Mouse (Mus musculus): ENCODE results near the gene Rnf217.

Rnf217 gene

DNA sequence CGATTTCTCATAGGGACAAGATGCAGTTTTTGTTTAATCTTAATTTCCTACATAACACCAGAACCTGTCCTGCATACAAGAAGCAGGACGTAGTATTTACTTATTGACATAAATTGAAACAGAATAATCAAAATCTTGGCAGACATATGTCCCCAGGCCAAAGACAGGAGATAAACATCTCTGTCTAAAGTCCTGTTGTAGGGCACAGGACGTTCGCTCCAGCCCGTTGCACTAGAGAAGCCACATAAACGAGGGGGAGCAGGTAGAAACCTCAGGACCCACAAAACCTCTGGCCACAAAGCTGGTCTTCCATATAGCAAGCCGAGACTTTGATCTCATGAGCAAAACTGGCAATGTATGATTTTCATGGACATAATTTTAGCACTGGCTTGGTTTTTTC, 57.1 kb downstream of the Rnf217 start:
- no peak for DNase-seq

DNA sequence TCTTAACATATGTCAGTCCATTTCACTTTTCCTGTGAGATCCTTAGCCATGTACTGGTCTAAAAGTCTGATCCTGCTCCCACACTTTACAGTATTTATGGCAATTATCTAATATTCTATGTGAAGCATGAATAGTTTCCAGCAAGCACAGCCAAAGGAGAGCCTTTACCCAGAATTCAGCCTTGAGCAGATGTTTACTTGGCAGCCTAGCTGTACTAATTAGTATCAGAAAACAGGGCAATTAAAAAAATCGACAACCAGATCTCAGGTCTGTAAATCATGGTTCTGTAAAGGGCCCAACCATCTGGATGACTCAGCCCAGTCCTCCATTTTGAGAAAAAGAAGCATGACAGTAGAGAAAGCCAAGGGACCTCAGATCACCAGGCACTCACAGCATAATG, 57.6 kb downstream of the Rnf217 start:
- DNase-seq = no peak

DNA sequence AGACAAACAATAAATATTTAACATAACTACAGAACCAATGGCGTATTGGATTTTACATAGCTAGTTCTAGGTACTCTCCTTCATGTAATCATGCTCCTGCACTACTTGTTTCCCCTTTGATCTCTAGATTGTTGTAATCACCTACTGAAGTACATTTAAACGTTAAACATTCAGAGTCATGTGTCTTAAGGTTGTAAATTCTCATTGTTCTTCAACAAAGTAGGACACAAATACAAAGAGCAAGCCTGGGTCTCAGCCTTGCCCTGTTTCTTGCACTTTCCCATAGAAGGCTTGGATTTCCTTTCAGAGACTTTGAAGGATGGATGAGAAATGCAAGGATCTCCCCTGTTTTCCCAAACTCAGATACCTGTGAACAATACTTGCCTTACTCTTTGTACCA, 61.8 kb downstream of the Rnf217 start:
- no peak for DNase-seq

DNA sequence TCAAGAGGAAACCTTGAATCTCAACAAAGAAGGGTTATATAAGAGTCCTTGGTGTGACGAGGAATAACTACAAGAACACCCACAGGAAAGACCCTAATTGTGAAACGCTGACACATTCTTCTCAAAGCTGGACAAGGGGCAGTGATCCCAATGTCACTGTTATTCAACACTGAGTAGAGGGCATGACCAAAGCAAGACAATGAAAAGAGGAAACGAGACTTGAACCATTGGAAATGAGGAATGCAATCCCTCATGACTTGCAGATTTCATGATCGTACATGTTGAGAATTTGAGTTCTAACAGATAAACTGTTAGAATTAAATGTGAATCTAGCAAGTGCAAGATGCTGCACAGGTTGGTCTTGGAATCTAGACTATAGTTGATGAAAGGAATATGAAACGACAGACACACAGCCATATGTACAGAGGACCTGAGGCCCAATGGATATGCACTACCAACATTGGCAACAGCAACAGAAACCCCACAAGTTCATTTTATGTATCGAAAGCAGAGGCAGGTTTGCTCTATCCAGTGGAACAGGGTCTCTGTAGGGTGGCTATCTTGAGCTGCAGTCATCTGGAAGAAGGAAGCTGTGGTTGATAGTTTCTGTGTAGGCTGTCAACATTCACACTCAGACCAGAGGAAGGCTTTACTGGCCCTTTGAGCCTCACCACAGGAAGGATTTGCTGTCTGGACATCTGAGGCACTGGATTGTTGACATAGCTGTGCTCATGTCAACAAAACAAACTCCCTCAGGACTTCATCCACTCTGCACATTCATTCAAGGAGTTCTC, 64.6 kb downstream of the Rnf217 start:
- DNase-seq = no peak

DNA sequence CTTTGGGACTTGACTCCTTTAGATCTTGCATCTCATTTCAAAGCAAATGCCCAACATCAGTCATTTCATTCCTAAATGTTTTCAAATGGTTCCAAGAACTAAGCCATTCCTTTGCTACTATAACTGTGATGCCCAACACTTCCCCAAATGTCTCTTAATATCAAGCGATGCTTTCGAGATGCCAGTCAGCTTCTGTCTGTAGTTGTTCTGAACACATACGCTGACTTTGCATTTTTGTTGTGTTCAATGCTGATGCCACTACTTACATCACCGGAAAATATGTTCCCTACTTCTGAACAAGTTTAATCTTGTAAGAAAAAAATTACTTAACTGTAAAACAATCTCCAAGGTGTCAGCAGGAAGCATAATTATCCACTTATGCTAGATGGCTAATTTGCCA, 68.5 kb downstream of the Rnf217 start:
- no peak for DNase-seq

DNA sequence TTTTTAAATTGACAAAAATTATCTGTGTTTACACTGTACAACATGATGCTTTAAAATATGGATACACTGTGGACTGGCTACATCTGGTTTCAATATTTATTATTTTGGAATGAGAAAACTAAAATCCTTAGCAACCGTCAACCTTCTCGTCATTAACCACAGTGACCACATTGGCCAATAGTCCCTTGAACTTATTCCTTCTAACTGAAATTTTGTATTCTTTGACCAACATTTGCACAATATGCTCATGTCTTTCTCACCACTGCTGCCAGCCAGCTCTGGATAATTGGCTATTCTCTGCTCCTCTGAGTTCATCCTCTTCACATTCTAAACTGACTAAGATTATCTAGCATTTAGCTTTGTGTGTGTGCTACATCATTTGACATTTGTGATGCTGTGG, 69.6 kb downstream of the Rnf217 start:
- no peak for DNase-seq

DNA sequence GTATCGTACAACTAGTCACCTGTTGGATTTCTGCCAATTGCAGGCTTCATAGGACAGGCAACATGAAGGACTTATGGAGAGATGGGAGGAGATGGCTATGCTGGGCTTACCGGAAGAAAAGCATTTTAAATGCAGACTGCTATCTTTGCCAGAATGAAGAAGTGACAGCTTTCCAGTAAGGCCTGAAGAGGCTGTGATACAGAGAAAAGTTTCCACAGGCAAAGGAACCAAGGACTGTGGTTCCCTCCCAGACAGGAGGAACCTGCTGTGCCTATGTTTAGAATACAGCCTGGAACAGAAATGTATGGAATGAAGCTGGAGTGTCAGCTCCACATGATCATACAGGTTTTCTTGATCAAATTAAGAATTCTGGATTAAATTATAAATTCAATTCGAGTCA, 70.3 kb downstream of the Rnf217 start:
- DNase-seq = no peak

DNA sequence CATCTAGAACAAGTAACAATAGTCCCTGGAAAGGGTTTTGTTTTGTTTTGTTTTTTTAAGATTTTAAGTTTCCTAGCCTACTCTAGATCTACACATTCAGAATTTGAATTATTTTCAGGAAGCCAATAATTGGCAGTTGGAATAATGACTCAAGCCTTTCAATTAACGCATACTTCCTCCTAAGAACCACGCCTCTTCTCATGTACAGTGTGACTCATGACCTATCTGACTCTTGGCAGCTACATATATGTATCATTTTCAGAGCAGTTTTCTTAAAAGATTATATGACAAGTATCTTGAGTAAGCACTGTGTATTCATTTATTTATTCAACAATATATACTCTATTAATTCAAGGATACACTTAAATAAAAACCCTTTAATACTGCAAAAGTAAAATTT, 70.7 kb downstream of the Rnf217 start:
- no peak for DNase-seq

DNA sequence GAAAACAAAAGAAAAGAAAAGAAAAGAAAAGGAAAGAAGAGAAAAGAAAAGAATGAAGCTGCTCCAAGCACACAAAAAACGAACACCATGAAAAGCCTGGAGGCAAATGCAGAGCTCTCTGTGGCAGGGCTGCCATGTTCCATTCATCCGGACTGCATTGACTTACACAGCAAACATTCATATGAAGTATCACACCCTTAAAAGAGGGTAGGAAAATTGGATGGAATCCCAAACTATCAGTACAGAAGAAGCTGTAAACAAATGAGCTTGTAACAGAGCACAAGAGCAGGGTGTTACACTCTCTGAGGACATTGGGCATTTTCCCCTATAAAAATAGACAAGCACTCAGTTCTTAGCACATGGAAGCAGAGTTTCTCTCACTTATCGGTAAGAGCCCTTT, 71.8 kb downstream of the Rnf217 start:
- no peak for DNase-seq

DNA sequence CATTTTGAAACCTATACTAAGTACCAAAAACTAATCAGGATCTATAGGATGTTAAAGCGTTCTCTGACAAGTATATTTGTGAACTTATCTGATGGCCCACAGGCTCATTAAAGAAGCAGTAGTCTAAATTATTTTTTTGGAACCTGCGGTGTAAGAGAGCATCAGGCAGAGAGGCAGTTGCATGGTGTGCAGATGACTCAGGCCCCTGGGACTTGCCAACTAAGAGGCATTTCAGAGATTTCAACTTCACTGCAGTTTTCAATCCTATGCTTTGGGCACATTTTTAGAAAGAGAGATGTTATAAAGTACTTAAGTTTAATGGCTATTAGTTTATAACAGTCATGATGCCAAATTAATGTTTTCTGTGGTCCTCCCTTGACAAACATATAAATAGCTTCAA, 73.9 kb downstream of the Rnf217 start:
- DNase-seq = no peak

DNA sequence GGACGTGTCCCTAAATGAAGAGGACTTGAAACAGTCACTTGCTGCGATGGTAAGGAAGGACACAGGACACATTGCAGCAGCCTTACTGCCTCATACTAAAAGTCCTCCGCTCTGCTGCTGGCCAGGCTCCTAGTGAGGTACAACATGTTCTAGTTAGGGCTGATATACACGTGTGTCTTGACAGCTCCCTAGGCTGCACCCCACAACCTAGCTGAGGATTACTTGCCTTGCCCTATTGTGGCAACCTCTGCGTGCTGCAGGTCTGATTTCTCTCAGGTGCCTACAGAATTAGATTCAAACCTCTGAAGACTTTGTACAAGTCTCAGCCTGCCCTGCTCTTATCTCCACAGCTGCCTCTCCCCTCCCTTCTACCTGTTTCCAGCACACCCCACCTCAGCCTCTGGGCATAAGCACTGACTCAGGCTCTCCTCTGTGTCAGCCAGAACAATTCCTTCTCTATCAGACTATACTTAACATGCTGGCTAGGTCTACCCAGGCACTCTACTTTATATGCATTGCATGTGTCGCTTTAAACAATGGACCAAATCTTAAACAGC, 75.6 kb downstream of the Rnf217 start:
- no peak for DNase-seq

DNA sequence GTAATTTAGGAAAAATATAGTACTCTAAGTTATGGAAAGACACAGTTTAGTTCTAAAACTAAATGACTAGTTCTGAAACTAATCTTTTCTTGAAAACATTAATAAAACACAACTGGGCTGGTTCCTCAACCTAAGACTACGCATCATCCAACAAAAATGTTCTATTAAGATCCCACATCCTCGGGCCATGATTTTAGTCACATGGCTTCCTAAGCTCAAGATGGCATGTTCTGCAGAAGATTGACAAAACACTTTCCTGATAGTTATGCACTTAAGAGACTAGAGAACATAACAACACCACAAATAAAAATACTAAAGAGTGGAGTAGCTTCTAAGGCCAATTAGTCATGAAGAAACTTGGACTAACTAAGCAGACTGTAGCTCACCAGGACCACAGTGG, 76.2 kb downstream of the Rnf217 start:
- no peak for DNase-seq

DNA sequence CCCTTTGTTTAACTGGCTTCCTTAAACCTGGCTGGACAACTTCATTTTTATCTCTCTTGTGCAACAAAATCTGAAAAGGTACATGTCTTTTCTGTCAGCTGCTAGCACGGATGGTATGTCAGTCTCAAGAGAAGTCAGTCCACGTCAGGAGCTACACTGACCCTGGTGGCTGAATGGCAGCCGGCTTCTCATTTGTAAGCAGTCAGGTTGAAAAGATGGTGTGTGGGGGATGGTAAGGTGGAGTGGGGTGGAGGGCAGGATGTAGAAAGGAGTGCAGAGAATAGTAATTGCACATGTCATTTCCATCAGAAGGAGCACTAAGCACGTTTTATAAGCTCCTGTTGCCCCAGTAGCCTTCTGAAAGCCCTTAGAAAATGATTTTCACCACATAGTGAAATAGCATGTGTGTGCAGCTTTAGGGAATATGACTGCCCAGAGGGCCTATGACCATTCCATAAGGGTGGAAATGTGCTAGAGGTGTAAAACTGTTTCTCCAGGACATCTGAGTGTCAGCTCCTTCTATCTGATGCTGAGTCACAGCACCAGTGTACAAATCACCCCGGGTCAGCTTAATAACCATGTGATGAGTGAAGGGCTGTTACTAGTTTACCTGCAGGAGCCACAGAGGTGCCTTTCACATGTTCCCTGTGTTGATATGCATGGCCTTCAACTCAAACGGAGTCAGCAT, 80.5 kb downstream of the Rnf217 start:
- DNase-seq = no peak

DNA sequence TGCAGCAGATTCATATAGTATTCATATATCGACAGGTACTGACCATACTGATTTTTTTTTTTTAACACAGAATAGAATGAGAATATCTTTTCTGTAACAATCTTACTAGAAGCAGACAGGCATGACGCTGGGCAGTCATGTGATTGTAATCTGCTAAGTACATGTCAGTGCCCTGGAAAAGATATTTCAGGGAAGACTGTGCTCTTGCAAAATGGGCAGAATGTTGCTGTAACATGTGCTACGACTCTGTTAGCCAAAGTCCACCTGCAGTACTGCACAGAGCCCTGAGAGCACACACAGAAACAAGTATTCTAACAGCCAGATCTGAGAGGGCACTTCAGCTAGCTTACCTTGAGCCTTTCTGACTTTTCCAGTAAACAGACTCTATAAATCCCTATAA, 83.3 kb downstream of the Rnf217 start:
- DNase-seq = no peak

DNA sequence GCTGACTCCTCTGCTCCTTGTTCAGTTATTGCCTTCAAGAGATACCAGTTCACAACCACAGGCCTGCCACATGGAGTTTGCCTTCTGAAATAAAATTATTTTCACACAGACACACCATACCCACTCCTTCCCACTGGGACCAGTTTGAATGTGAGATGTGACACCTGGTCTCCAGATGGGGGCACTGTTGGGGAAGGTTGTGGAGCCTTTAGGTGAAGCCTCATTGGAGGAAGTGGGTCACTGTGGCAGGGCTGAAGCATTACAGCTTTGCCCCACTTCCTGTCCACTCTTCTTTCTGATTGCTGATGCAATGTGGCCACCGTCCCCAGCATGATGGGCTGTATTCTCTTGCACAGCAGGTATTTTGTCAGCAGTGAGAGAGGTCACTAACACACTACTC, 89.6 kb downstream of the Rnf217 start:
- no peak for DNase-seq

DNA sequence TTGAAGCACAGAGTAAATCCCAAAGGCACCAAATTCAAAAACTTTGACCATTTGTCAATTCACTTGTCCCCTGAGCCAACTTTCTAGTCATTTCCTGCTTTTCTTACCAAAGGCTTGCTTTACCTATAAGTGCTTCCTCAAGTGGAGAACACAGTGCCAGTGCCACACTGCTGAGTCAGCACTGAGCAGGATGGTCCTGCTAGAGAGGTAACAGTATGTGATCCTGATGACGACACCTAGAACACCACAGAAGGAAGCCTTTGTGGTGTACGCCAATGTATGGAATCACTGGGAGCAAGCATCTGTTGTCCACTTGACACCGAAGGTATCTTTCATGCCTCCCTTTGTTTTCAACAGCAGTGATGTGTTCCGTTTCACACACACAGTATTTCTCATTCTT, 90.8 kb downstream of the Rnf217 start:
- DNase-seq = no peak

DNA sequence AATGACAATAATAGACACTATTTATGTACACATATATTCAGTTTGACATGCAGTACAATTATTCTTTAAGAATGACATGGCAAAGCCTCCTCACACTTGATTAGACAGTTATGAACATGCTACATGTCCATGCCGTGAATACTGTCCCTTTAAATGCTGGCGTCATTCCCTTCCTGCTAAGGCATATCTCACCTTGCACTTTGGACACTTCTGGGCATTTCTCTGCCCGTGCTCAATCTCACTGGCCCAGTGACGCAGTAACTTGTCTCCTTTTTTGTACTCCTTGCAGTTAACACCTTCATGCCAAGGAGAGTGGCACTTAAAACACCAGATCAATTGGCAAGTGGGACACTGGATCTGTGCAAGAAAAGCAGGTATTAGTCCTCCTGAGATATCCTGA, 91.8 kb downstream of the Rnf217 start:
- DNase-seq = no peak

DNA sequence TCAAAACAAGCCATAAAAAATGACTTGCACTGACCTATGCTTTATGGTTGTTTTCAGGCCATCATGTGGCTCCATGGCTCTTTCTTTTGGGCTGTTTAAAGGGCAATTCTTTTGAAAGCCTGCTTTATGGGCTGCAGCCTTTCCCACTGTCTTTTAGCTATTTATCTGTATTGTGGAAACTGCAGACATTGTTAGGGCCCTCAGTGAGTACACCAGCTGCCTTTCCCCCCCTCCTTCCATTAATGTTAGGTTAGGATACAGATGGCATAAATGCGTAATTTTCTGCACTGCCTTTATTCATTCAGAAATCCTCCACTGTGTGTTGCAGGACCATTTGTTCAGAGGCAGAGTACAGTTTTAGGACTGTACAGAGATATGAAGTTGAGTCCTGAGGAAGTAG, 93.1 kb downstream of the Rnf217 start:
- no peak for DNase-seq

DNA sequence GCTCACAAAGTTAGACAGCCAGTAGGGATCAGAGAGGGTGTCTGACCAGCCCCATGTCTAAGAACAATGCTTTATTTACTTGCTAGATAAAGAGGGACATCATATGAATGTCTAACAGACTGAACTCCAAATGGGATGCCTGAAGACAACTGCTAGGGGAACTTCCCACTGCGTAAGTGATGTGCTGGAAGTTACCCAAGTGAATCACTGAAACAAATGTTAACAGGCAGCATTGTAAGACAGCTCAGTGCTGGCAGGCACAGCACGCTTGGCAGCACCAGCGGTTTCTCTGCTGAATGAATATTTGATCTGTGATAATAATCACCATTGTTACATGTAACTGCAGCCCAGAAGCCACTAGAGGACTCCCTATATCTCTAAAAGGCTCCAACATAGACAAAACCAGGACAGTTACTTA, 104.8 kb downstream of the Rnf217 start:
- no peak for DNase-seq

DNA sequence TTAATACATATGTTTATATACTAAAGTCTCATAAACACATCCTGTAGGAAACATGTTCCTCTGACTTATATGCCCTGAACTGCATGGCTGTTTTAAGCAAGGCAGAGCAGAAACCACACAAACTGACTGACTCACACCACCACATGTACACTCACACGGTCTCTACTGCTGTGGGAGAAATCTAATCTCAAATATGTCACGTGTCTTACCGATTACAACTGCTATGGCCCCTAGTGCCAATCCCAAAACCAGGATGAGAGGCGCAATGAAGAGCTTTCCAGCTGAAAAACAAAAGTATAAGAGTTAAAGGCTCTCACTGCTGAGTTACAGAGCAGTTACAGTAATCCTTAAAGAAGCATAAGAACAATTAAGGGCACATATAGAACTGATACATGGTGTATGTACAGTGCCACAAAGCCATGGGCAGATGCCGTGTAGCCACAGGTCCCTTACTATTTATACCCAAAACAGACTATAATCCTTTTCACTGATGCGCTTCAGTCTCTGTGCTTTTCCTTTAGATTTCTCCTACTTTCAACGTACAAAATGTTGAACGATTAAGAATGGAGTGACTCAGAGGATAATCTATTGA, 105.3 kb downstream of the Rnf217 start:
- no peak for DNase-seq

DNA sequence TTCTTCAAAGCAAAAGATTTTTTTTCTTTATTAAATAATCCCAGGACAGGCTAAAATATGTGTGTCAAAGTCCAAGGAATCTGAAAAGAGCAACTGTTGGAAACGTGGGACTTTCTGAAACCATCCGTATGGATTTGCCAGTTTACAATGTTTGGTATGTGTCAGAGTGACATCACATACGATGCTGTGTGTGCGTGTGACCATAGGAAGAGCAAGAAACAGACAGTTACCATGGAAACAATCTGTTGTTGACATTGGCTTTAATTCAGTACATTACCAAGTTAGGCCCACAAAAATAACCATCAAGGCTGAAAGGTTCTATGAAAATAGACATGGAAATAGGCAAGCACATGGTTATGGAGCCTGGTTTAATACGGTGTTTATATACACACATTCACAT, 107.3 kb downstream of the Rnf217 start:
- no peak for DNase-seq

DNA sequence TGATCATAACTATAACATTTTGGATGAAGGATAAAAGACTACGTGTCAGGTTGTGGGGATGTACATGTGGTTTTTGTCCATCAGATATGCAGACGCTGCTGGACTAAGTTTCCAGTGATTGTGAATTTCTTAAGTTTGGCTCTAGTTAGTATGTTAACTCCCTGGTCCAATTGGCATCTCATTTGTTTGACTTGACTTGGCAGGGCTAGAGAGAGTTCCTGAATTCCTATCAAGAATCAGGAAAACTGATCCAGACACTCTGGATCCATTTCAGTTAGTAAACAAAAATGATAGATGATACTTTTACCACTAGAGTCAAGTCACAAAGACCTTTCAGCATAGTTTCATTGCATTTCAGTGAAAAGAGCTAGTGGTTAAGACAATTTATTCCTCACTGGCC, 112.1 kb downstream of the Rnf217 start:
- no peak for DNase-seq

DNA sequence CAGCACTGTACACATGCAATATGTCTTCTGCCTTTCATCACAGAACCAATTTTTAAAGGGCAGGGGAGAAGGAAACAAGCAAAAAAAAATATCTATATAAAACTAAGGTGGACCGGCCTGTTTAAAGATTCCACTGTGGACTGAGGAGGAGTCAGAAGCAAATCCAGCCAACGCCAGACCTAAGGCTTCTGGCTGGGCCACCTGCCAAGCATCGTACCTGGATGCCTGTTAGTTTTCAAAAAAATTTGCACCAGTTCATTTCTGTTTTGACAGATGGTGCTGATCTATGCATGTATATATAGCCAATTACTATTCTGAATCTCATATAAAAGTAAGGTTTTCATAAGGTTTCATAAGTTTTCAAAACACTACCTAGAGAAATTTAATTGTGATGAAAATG, 113.2 kb downstream of the Rnf217 start:
- no peak for DNase-seq

DNA sequence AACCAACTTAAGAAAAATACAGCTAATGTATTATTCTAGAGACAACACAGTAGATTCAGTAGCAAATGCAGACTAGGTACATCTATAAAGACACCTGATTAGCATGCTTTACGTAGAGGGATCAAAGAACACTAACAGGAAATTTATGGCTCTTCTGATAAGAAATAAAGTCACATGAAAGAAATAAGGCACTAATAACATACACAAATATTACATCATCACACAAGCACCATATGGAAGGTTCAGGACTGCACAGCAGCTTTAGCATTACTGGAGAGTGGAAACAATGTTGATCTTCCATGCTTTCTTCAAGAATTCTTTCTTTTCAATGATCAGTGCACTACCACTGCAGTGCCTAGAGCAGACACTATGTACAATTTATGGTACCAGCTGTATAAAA, 114.7 kb downstream of the Rnf217 start:
- DNase-seq = no peak
